Mouse (Mus musculus): ENCODE results near the gene Nelfa. TPM values are rescaled to one million over a fixed set of nuclear protein-coding genes. Genes with fewer than 3 reads are reported as not detected.

Gene Nelfa
- total and polyA plus RNA-seq, 3 experiments, result 20.6 to 41.2 (median 23.9) TPM

DNA sequence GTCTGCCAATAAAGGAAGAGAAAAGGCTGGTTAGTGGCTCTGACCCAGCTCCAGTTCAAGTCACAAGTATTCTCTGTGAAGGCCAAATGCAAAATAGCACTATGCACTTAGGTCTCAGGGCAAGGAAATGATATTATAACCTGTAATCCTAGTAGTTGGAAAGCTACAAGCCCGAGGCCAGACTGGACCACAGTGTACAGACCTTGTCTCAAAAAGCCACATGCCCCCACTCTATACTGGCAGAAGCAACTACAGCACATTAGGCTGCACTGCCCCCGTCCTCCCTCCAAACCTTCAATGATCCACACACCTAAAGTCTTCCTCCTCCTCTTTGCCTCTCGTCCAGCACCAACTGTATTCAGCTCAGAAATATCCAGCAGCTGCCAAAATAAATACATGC lies 34.9 kb downstream of the Nelfa start:
- peaks cover 58 to 71% of the 10 kb centered on the region in 2 experiments for H3K36me3 ChIP-seq (replicated peaks in 1 of 2; ENCODE audit: control insufficient read depth in 1 of 2, insufficient read depth in 1 of 2, low read length in 1 of 2)
- no peak for TF ChIP-seq JUN (IDR thresholded peaks at IDR 0.05; ENCODE audit: insufficient read depth, low read depth, low read length)
- no peak for TF ChIP-seq CHD2 (IDR thresholded peaks at IDR 0.05; ENCODE audit: low read length)
- TF ChIP-seq HCFC1 (IDR thresholded peaks at IDR 0.05; ENCODE audit: low read depth, low read length), result no peak
- TF ChIP-seq ZMIZ1 (IDR thresholded peaks at IDR 0.05; ENCODE audit: low read depth, low read length), result no peak
- TF ChIP-seq E2F4 (IDR thresholded peaks at IDR 0.05; ENCODE audit: insufficient replicate concordance, low read depth, low read length), result no peak
- no peak for TF ChIP-seq ZKSCAN1 (IDR thresholded peaks at IDR 0.05; ENCODE audit: borderline replicate concordance, low read depth, low read length)
- no peak for TF ChIP-seq UBTF (IDR thresholded peaks at IDR 0.05; ENCODE audit: low read depth, low read length)
- TF ChIP-seq CTCF (conservative IDR thresholded peaks at IDR 0.05 in 1 of 2, IDR thresholded peaks at IDR 0.05 in 1 of 2; ENCODE audit: low read depth in 2 of 2, low read length in 2 of 2), result no peak
- no peak for TF ChIP-seq IRF4 (IDR thresholded peaks at IDR 0.05; ENCODE audit: low read depth, low read length)
- TF ChIP-seq CHD1 (IDR thresholded peaks at IDR 0.05; ENCODE audit: low read depth, low read length), result no peak
- no peak for TF ChIP-seq POLR2AphosphoS2 (IDR thresholded peaks at IDR 0.05; ENCODE audit: low read depth, low read length)
- no peak for TF ChIP-seq USF2 (conservative IDR thresholded peaks at IDR 0.05; ENCODE audit: low read depth, low read length)
- TF ChIP-seq MAFK (IDR thresholded peaks at IDR 0.05; ENCODE audit: insufficient replicate concordance, low read length), result no peak
- no peak for TF ChIP-seq RCOR1 (conservative IDR thresholded peaks at IDR 0.05; ENCODE audit: low read depth, low read length)
- no peaks in the 10 kb centered on the region for H3K79me2 ChIP-seq (replicated peaks; ENCODE audit: control insufficient read depth, extremely low read depth, insufficient read depth, poor library complexity, severe bottlenecking)
- in situ Hi-C loops (cut with MboI; ENCODE audit: low pct_ligation_motif_present, low pct_unique_long_range_greater_than_20kb, low sequenced_read_pairs) (no loop called here), dilution Hi-C loops (cut with MboI; ENCODE audit: extremely low pct_ligation_motif_present, extremely low pct_unique_long_range_greater_than_20kb, low sequenced_read_pairs) (no loop called here)
- no peaks in the 10 kb centered on the region for H3K4me1 ChIP-seq (ENCODE audit: control insufficient read depth in 1 of 2, insufficient read depth in 2 of 2)
- DNase-seq (ENCODE audit: extremely low read depth), result no peak
- no peaks in the 10 kb centered on the region for H3K9me3 ChIP-seq (replicated peaks; ENCODE audit: low read length)
- H3K4me3 ChIP-seq (replicated peaks in 1 of 3; ENCODE audit: low read depth in 2 of 3, low read length in 2 of 3, poor library complexity in 1 of 3), result no peak overlapping the region
- H3K4me2 ChIP-seq (ENCODE audit: insufficient read depth, low read depth, poor library complexity, severe bottlenecking), result no peak overlapping the region
- no peak overlapping the region for H3K27ac ChIP-seq (ENCODE audit: insufficient read depth, low read depth)
- H3K27me3 ChIP-seq (replicated peaks), result no peaks in the 10 kb centered on the region
- H3K9ac ChIP-seq (ENCODE audit: insufficient read depth, low read depth), result no peak overlapping the region

DNA sequence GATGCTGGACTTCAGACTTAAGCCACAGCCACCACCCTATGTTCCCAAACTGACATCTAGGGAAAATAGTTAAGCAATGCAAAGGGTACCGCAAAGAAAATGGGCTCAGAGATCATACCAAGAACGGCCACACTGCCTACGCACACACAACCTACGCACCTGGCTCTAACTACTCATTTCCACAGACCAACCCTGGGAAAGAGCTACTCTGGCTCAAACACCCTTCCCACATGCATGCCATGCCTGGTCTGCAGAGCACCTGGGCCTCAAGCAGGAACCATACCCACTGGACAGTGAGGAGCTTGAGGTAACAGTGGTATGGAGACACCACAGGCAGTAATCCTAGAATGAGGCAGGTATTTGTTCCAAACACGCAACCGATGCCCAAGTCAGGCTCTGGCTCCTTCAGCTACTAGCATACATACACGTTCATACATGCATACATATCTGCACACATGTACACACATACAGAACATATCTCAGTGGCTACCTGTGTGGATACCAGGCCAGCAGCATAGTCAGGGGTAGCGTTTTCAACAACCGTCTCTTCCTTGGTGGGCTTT lies 35.4 kb downstream of the Nelfa start:
- dilution Hi-C loops (cut with MboI; ENCODE audit: extremely low pct_ligation_motif_present, extremely low pct_unique_long_range_greater_than_20kb, low sequenced_read_pairs), result no loop called here
- no peaks in the 10 kb centered on the region for H3K27me3 ChIP-seq (replicated peaks)
- H3K36me3 ChIP-seq (replicated peaks in 1 of 2; ENCODE audit: control insufficient read depth in 1 of 2, insufficient read depth in 1 of 2, low read length in 1 of 2), result peaks cover 63 to 76% of the 10 kb centered on the region in 2 experiments
- no peak overlapping the region for H3K4me2 ChIP-seq (ENCODE audit: insufficient read depth, low read depth, poor library complexity, severe bottlenecking)
- H3K79me2 ChIP-seq (replicated peaks; ENCODE audit: control insufficient read depth, extremely low read depth, insufficient read depth, poor library complexity, severe bottlenecking), result no peaks in the 10 kb centered on the region
- H3K27ac ChIP-seq (ENCODE audit: insufficient read depth, low read depth), result no peak overlapping the region
- in situ Hi-C loops (cut with MboI; ENCODE audit: low pct_ligation_motif_present, low pct_unique_long_range_greater_than_20kb, low sequenced_read_pairs), result no loop called here
- TF ChIP-seq UBTF (IDR thresholded peaks at IDR 0.05; ENCODE audit: low read depth, low read length) (no peak), RAD21 (IDR thresholded peaks at IDR 0.05; ENCODE audit: low read depth, low read length) (no peak), NRF1 (IDR thresholded peaks at IDR 0.05; ENCODE audit: low read depth, low read length) (no peak), CHD2 (IDR thresholded peaks at IDR 0.05; ENCODE audit: low read length) (no peak), IRF4 (IDR thresholded peaks at IDR 0.05; ENCODE audit: low read depth, low read length) (no peak), MAZ (IDR thresholded peaks at IDR 0.05; ENCODE audit: low read depth, low read length) (no peak), ELF1 (IDR thresholded peaks at IDR 0.05; ENCODE audit: low read depth, low read length) (no peak), SMC3 (IDR thresholded peaks at IDR 0.05; ENCODE audit: low read depth, low read length) (no peak), USF1 (IDR thresholded peaks at IDR 0.05; ENCODE audit: low read depth, low read length) (no peak), USF2 (conservative IDR thresholded peaks at IDR 0.05; ENCODE audit: low read depth, low read length) (no peak), ZKSCAN1 (IDR thresholded peaks at IDR 0.05; ENCODE audit: borderline replicate concordance, low read depth, low read length) (no peak), PAX5 (IDR thresholded peaks at IDR 0.05; ENCODE audit: low read length) (no peak), JUND (conservative IDR thresholded peaks at IDR 0.05; ENCODE audit: low read depth, low read length) (no peak), HCFC1 (IDR thresholded peaks at IDR 0.05; ENCODE audit: low read depth, low read length) (no peak), ZMIZ1 (IDR thresholded peaks at IDR 0.05; ENCODE audit: low read depth, low read length) (no peak), SIN3A (IDR thresholded peaks at IDR 0.05; ENCODE audit: low read length) (no peak), JUN (IDR thresholded peaks at IDR 0.05; ENCODE audit: insufficient read depth, low read depth, low read length) (no peak), MEF2A (IDR thresholded peaks at IDR 0.05; ENCODE audit: borderline replicate concordance, low read depth, low read length) (no peak), CHD1 (IDR thresholded peaks at IDR 0.05; ENCODE audit: low read depth, low read length) (no peak)
- H3K4me3 ChIP-seq (replicated peaks in 1 of 3; ENCODE audit: low read depth in 2 of 3, low read length in 2 of 3, poor library complexity in 1 of 3), result no peak overlapping the region
- H3K9me3 ChIP-seq (replicated peaks; ENCODE audit: low read length), result no peaks in the 10 kb centered on the region
- no peaks in the 10 kb centered on the region for H3K4me1 ChIP-seq (ENCODE audit: control insufficient read depth in 1 of 2, insufficient read depth in 2 of 2)
- no peak for DNase-seq (ENCODE audit: extremely low read depth)
- no peak overlapping the region for H3K9ac ChIP-seq (ENCODE audit: insufficient read depth, low read depth)
